Mouse (Mus musculus) MEL (cell line): ENCODE measurements around the gene Gramd1c. TPM values are rescaled to one million over a fixed set of nuclear protein-coding genes. Genes with fewer than 3 reads are reported as not detected.

Experiments
- DNase-seq: peaks from one replicate; pipeline ENCODE4 v3.0.0; 2011; ENCODE audit warnings: low read depth, low spot score
- H3K27ac ChIP-seq: 2 replicates; pipeline ENCODE4 v1.5.1; 2012; ENCODE audit warnings: low read depth, mild to moderate bottlenecking, control low read depth, low read length, moderate library complexity; ENCODE audit not compliant: control insufficient read depth
- H3K27me3 ChIP-seq, 2 experiments: fragments of 150-350 bp in 1 of 2; sonication (generic) in 1 of 2; 2 replicates each; pipeline ENCODE4 v1.6.1; 2012; ENCODE audit warnings: low read length in 2 of 2, mild to moderate bottlenecking in 2 of 2, improper control_type of control experiment in 1 of 2, moderate library complexity in 1 of 2; ENCODE audit not compliant: insufficient read depth in 2 of 2, control insufficient read depth in 1 of 2
- H3K36me3 ChIP-seq, 2 experiments: 2 replicates each; pipeline ENCODE4 v1.6.1; 2012 to 2014; ENCODE audit warnings: low read length in 2 of 2, improper control_type of control experiment in 1 of 2, inconsistent platforms in 1 of 2, mild to moderate bottlenecking in 1 of 2; ENCODE audit not compliant: insufficient read depth in 2 of 2, control insufficient read depth in 1 of 2
- H3K4me1 ChIP-seq, 2 experiments: fragments of 150-350 bp in 1 of 2; sonication (generic) in 1 of 2; 2 replicates each; pipeline ENCODE4 v1.6.1; 2012; ENCODE audit warnings: low read length in 2 of 2, improper control_type of control experiment in 1 of 2, mild to moderate bottlenecking in 1 of 2; ENCODE audit not compliant: insufficient read depth in 2 of 2, control insufficient read depth in 1 of 2
- H3K4me3 ChIP-seq, 2 experiments: fragments of 150-350 bp in 1 of 2; sonication (generic) in 1 of 2; 2 replicates each; pipeline ENCODE4 v1.5.1; 2012; ENCODE audit warnings: low read depth in 2 of 2, low read length in 2 of 2, mild to moderate bottlenecking in 2 of 2, moderate library complexity in 2 of 2, control low read depth in 1 of 2, improper control_type of control experiment in 1 of 2; ENCODE audit not compliant: control insufficient read depth in 1 of 2, insufficient read depth in 1 of 2
- H3K79me2 ChIP-seq: 2 replicates; pipeline ENCODE4 v1.6.1; 2012; ENCODE audit warnings: mild to moderate bottlenecking, low read length, moderate library complexity; ENCODE audit not compliant: control insufficient read depth, poor library complexity, insufficient read depth
- H3K9ac ChIP-seq: 2 replicates; pipeline ENCODE4 v1.6.1; 2012; ENCODE audit warnings: low read depth, mild to moderate bottlenecking, control low read depth, low read length, moderate library complexity; ENCODE audit not compliant: control insufficient read depth, poor library complexity, severe bottlenecking
- H3K9me3 ChIP-seq: fragments of 150-350 bp; sonication (generic); replicated peaks from 2 replicates; pipeline ENCODE4 v1.6.1; 2012; ENCODE audit warnings: mild to moderate bottlenecking, low read length, improper control_type of control experiment, moderate library complexity; ENCODE audit not compliant: insufficient read depth
- CHD2 ChIP-seq: IDR thresholded peaks from 2 replicates; pipeline ENCODE4 v1.6.1; 2011; ENCODE audit warnings: low read length, improper control_type of control experiment
- CTCF ChIP-seq, 3 experiments: IDR thresholded peaks in 2 of 3; conservative IDR thresholded peaks in 1 of 3; 2 replicates each; pipeline ENCODE4 v1.5.1; 2011 to 2012; ENCODE audit warnings: low read length in 3 of 3, low read depth in 2 of 3, mild to moderate bottlenecking in 2 of 3, improper control_type of control experiment in 1 of 3, inconsistent platforms in 1 of 3, mixed read lengths in 1 of 3, moderate library complexity in 1 of 3; ENCODE audit not compliant: control insufficient read depth in 1 of 3, insufficient read depth in 1 of 3, poor library complexity in 1 of 3, severe bottlenecking in 1 of 3
- E2F4 ChIP-seq: IDR thresholded peaks from 2 replicates; pipeline ENCODE4 v1.6.1; 2011; ENCODE audit warnings: low read depth, low read length, improper control_type of control experiment, borderline replicate concordance
- ELF1 ChIP-seq: IDR thresholded peaks from 2 replicates; pipeline ENCODE4 v1.6.1; 2014; ENCODE audit warnings: low read depth, mild to moderate bottlenecking, inconsistent platforms, low read length, improper control_type of control experiment, moderate library complexity
- ETS1 ChIP-seq: IDR thresholded peaks from 2 replicates; pipeline ENCODE4 v1.6.1; 2012; ENCODE audit warnings: low read depth, mild to moderate bottlenecking, inconsistent platforms, low read length, improper control_type of control experiment, moderate library complexity
- GATA1 ChIP-seq: IDR thresholded peaks from 2 replicates; pipeline ENCODE4 v1.6.1; 2011; ENCODE audit warnings: low read depth, low read length, improper control_type of control experiment
- KAT2A ChIP-seq: conservative IDR thresholded peaks from 2 replicates; pipeline ENCODE4 v1.6.1; 2012; ENCODE audit warnings: low read depth, low read length, improper control_type of control experiment, inconsistent platforms
- MAX ChIP-seq: IDR thresholded peaks from 2 replicates; pipeline ENCODE4 v1.6.1; 2011; ENCODE audit warnings: low read length, improper control_type of control experiment
- MYC ChIP-seq: IDR thresholded peaks from 2 replicates; pipeline ENCODE4 v1.6.1; 2011; ENCODE audit warnings: low read depth, mild to moderate bottlenecking, low read length, improper control_type of control experiment, moderate library complexity
- RAD21 ChIP-seq: IDR thresholded peaks from 2 replicates; pipeline ENCODE4 v1.6.1; 2011; ENCODE audit warnings: mild to moderate bottlenecking, low read depth, low read length, improper control_type of control experiment
- SIN3A ChIP-seq: IDR thresholded peaks from 2 replicates; pipeline ENCODE4 v1.6.1; 2012; ENCODE audit warnings: low read length, improper control_type of control experiment, inconsistent platforms
- SMC3 ChIP-seq: IDR thresholded peaks from 2 replicates; pipeline ENCODE4 v1.6.1; 2011; ENCODE audit warnings: low read depth, low read length, improper control_type of control experiment
- TBP ChIP-seq: IDR thresholded peaks from 2 replicates; pipeline ENCODE4 v1.8.0; 2011; ENCODE audit warnings: low read depth, low read length, improper control_type of control experiment
- ZC3H11A ChIP-seq: IDR thresholded peaks from 2 replicates; pipeline ENCODE4 v1.6.1; 2012; ENCODE audit warnings: low read depth, mild to moderate bottlenecking, inconsistent platforms, low read length, improper control_type of control experiment
- ZMIZ1 ChIP-seq: IDR thresholded peaks from 2 replicates; pipeline ENCODE4 v1.6.1; 2012; ENCODE audit warnings: low read depth, mild to moderate bottlenecking, inconsistent platforms, low read length, improper control_type of control experiment, moderate library complexity
- ZNF384 ChIP-seq: IDR thresholded peaks from 2 replicates; pipeline ENCODE4 v1.6.1; 2012; ENCODE audit warnings: low read depth, mild to moderate bottlenecking, inconsistent platforms, low read length, improper control_type of control experiment
- polyA plus RNA-seq, 2 experiments: library from polyadenylated mRNA; stranded (reverse) in 1 of 2; unstranded in 1 of 2; fragments of >175 nt in 1 of 2; fragments of >200 nt in 1 of 2; gene quantifications; 2 replicates each; pipeline versions ENCODE4 v1.2.1 to v1.2.4; 2012; ENCODE audit warnings: low replicate concordance in 2 of 2, low read depth in 1 of 2; ENCODE audit not compliant: insufficient read length in 2 of 2, insufficient read depth in 1 of 2, missing spikeins in 1 of 2
- total RNA-seq: library from RNA; depleted of rRNA; stranded (reverse); fragments of 300-350 nt; gene quantifications from 2 replicates; pipeline ENCODE4 v1.2.3, GENCODE M21; 2012

Gramd1c gene
- total and polyA plus RNA-seq, 3 experiments: 1.5 to 2.7 TPM; not detected in 1

DNA sequence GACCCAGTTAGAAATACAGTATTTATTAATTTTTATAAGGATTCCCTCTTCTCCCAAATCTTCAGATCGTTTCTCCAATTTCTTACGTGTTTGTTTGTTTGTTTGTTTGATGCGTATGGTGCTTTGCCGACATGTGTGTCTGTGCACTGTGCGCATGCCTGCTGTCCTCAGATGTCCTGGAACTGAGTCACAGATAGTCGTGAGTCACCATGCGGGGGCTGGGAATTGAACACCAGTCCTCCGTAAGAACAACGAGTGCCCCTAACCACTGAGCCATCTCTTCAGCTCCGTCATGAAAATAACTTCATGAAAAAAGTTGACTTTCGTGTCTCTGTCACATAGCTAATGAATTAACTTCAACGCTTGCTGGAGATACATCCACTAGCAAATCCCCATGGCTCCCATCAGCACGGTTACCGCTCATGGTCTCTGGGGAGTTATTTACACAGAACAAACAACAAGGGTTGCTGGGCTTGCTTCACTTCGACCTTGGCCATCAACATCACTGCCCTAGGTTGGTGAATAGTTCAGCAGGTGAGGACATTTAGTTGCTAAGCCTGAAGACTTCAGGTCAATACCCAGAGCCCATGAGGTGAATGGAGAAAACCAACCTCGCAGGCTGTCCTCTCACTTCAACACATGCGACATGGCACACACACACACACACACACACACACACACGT is 2.4 kb downstream of the Gramd1c start:
- DNase-seq: no peak
- H3K9me3 ChIP-seq: no peaks in the 10 kb centered on the region
- no peak overlapping the region for H3K4me3 ChIP-seq
- no peaks in the 10 kb centered on the region for H3K27me3 ChIP-seq
- peaks cover 0 to 4% of the 10 kb centered on the region in 2 experiments; a peak in 1 of 4 replicates for H3K4me1 ChIP-seq
- H3K79me2 ChIP-seq: no peaks in the 10 kb centered on the region
- H3K9ac ChIP-seq: no peak overlapping the region
- TF ChIP-seq ZC3H11A (no peak), ETS1 (no peak), ZMIZ1 (no peak), MAX (no peak), ELF1 (no peak), E2F4 (no peak)
- H3K27ac ChIP-seq: no peak overlapping the region
- H3K36me3 ChIP-seq: peaks cover 0 to 8% of the 10 kb centered on the region in 2 experiments; a peak in 2 of 4 replicates

DNA sequence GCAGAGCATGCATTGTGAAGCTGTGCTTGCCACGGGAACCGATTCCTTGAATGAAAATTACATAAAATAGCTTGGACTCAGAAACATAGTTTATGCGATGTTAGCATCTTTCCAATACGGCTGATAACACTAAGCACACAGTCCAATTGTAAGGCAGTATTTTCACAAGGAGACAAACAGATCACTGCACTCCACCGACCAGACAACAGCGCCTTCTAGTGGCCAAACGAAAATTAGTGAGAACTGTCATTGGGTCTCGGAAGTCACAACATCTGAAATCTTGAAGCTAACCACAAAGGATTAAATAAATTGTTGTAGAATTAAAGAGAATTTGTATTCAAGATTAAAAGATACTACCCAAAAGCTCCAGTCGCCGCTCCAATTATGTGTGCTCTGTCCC is 4.4 kb downstream of the Gramd1c start:
- Histone ChIP-seq H3K4me1 (peaks cover 0 to 6% of the 10 kb centered on the region in 2 experiments; a peak in 1 of 4 replicates), H3K4me3 (peak overlapping the region in 1 of 2 experiments; percentile 23; a peak in 1 of 4 replicates)
- TF ChIP-seq SMC3 (peak; percentile 90), KAT2A (no peak), MYC (0 out of 2 replicates have a peak, but pooled peaks have one; percentile 21), ZC3H11A (peak; percentile 92), CHD2 (no peak), CTCF (IDR thresholded peaks at IDR 0.05 in 2 of 3, conservative IDR thresholded peaks at IDR 0.05 in 1 of 3; ENCODE audit: control insufficient read depth in 1 of 3, insufficient read depth in 1 of 3, low read depth in 2 of 3, low read length in 3 of 3, poor library complexity in 1 of 3, severe bottlenecking in 1 of 3) (peak; percentile 92 to 99 (median 97)), TBP (no peak), ZNF384 (no peak), GATA1 (peak; percentile 41), RAD21 (peak; percentile 99), E2F4 (no peak), SIN3A (peak; percentile 60)
- TF ChIP-seq, all 39 proteins: peak for 7
- no peak overlapping the region for H3K9ac ChIP-seq
- no peak overlapping the region for H3K27ac ChIP-seq
- no peaks in the 10 kb centered on the region for H3K9me3 ChIP-seq
- H3K27me3 ChIP-seq: no peaks in the 10 kb centered on the region
- peak; percentile 86 for DNase-seq
- no peaks in the 10 kb centered on the region for H3K79me2 ChIP-seq
- H3K36me3 ChIP-seq: peaks cover 0 to 8% of the 10 kb centered on the region in 2 experiments; a peak in 2 of 4 replicates
